Mouse (Mus musculus) frontal cortex, adult 2 months (tissue): Measurements from ENCODE around the gene Sbsn. TPM values are rescaled to one million over a fixed set of nuclear protein-coding genes. Genes with fewer than 3 reads are reported as not detected.

Experiments used
- DNase-seq, 2 experiments: peaks; one replicate each; pipeline ENCODE4 v3.0.0; 2022; ENCODE audit warnings: low spot score in 1 of 2; ENCODE audit errors: extremely low spot score in 1 of 2
- polyA plus RNA-seq: library from polyadenylated mRNA; depleted of rRNA; stranded (reverse); fragments of >200 nt; gene quantifications from 2 replicates; pipeline ENCODE4 v1.2.3, GENCODE M21; 2012; rRNA removed

Sbsn gene
- polyA plus RNA-seq, 1 experiment: 14.6 TPM

- no peak for DNase-seq
These were observed 52.0 kb downstream of the Sbsn start for GRCm38 (mm10) chr7:30803256-30803655.

GRCm38 (mm10) chr7:30804026-30804715 is 52.9 kb downstream of the Sbsn start:
- DNase-seq: no peak

Other genes with a start within 250 kb of the Sbsn start
- 172 and 192 TPM in 2 replicates for gene Arhgap33, start 216.4 kb upstream of the Sbsn start, polyA plus RNA-seq
- gene Hspb6, start 199.3 kb upstream of the Sbsn start, polyA plus RNA-seq: 9.3 and 10.7 TPM in 2 replicates
- gene Proser3, start 199.2 kb upstream of the Sbsn start, polyA plus RNA-seq: 7.3 and 8.3 TPM in 2 replicates
- 64.1 and 67.3 TPM in 2 replicates for gene Lin37, start 191.6 kb upstream of the Sbsn start, polyA plus RNA-seq
- gene U2af1l4, start 188.2 kb upstream of the Sbsn start, polyA plus RNA-seq: 125 and 131 TPM in 2 replicates
- 8.2 and 9.4 TPM in 2 replicates for gene Gm49396, start 188.1 kb upstream of the Sbsn start, polyA plus RNA-seq
- gene Psenen, start 187.8 kb upstream of the Sbsn start, polyA plus RNA-seq: 114 and 133 TPM in 2 replicates
- gene Igflr1, start 186.0 kb upstream of the Sbsn start, polyA plus RNA-seq: 6.2 and 7.9 TPM in 2 replicates
- gene Kmt2b, start 162.7 kb upstream of the Sbsn start, polyA plus RNA-seq: 42.2 and 45.9 TPM in 2 replicates
- 0.04 TPM in 1 of 2 replicates, not detected in the other for gene Zbtb32, start 152.6 kb upstream of the Sbsn start, polyA plus RNA-seq
- 1.7 and 2.3 TPM in 2 replicates for gene Upk1a, start 138.6 kb upstream of the Sbsn start, polyA plus RNA-seq
- gene Cox6b1, start 125.3 kb upstream of the Sbsn start, polyA plus RNA-seq: 893 and 1,127 TPM in 2 replicates
- not detected in 2 replicates for gene Etv2, start 115.6 kb upstream of the Sbsn start, polyA plus RNA-seq
- gene Rbm42, start 101.2 kb upstream of the Sbsn start, polyA plus RNA-seq: 59.7 and 66.4 TPM in 2 replicates
- gene Haus5, start 86.5 kb upstream of the Sbsn start, polyA plus RNA-seq: 11.8 and 13.0 TPM in 2 replicates
- not detected in 2 replicates for gene Pmis2, start 79.9 kb upstream of the Sbsn start, polyA plus RNA-seq
- not detected in 2 replicates for gene 2200002J24Rik, start 52.5 kb upstream of the Sbsn start, polyA plus RNA-seq
- 0.65 and 0.82 TPM in 2 replicates for gene Atp4a, start 39.3 kb upstream of the Sbsn start, polyA plus RNA-seq
- gene Tmem147, start 21.9 kb upstream of the Sbsn start, polyA plus RNA-seq: 167 and 185 TPM in 2 replicates
- not detected in 2 replicates for gene Gapdhs, start 7.8 kb upstream of the Sbsn start, polyA plus RNA-seq
- gene Dmkn, start 12.3 kb downstream of the Sbsn start, polyA plus RNA-seq: 4.5 and 8.2 TPM in 2 replicates
- not detected in 2 replicates for gene Krtdap, start 36.4 kb downstream of the Sbsn start, polyA plus RNA-seq
- gene Ffar2, start 72.3 kb downstream of the Sbsn start, polyA plus RNA-seq: 0.13 and 0.14 TPM in 2 replicates
- gene Ffar3, start 104.7 kb downstream of the Sbsn start, polyA plus RNA-seq: not detected in 2 replicates
- gene Ffar1, start 110.1 kb downstream of the Sbsn start, polyA plus RNA-seq: not detected in 2 replicates
- 0.66 and 0.78 TPM in 2 replicates for gene Cd22, start 128.9 kb downstream of the Sbsn start, polyA plus RNA-seq
- gene Mag, start 163.4 kb downstream of the Sbsn start, polyA plus RNA-seq: 208 and 271 TPM in 2 replicates
- not detected in 2 replicates for gene Hamp2, start 173.2 kb downstream of the Sbsn start, polyA plus RNA-seq
- gene Hamp, start 192.6 kb downstream of the Sbsn start, polyA plus RNA-seq: not detected in 2 replicates
- 194 and 251 TPM in 2 replicates for gene Usf2, start 205.3 kb downstream of the Sbsn start, polyA plus RNA-seq
- 10.3 and 12.7 TPM in 2 replicates for gene Lsr, start 222.0 kb downstream of the Sbsn start, polyA plus RNA-seq
- 0.21 and 0.26 TPM in 2 replicates for gene Fam187b, start 222.3 kb downstream of the Sbsn start, polyA plus RNA-seq